Mouse (Mus musculus) induced T-regulatory cell, adult 2 months (primary cell): Measurements from ENCODE around the gene Ccdc61.

Experiments used
- DNase-seq: peaks from one replicate; pipeline ENCODE4 v3.0.0-alpha.2; 2012; ENCODE audit warnings: low read depth

Ccdc61 gene

DNA sequence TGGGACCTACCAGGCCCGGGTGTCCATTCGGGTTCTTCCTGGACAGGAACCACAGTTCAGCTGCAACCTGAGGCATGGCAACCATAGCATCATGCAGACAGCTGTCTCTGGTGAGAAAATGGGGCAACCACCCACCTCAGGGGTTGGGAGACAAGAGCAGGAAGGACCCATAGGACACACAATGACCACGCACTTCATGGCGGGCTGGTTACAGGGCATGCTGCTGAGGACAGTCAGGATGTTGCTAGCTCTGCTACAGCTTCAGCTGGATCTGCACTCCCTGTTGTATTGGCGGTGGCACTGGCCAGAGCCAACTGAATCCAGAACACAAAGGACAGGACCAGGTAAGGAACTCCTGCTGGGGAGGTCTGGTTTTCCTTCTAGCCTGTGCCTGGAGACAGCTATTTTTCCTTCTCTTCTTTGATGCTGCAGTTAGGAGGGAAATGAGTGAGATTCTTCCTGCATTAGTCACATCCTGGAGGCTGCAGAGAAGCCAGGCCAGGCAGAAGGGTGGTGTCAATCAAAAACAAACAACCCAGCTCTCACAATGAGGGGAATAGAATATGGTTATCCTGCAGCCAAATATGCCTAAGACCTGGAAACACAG, 51.8 kb downstream of the Ccdc61 start:
- no peak for DNase-seq

GRCm38 (mm10) chr7:18848395-18848794, 61.8 kb downstream of the Ccdc61 start:
- DNase-seq, result no peak

- DNase-seq, result no peak
Measured at GRCm38 (mm10) chr7:18844811-18845210, 65.4 kb downstream of the Ccdc61 start.

- no peak for DNase-seq
Measured at GRCm38 (mm10) chr7:18841174-18841567, 69.0 kb downstream of the Ccdc61 start.
